Mouse (Mus musculus): Measurements from ENCODE around the gene Cdk13. TPM values are rescaled to one million over a fixed set of nuclear protein-coding genes. Genes with fewer than 3 reads are reported as not detected.
A peak's percentile ranks its signal among the peaks of the same experiment; 100 is the strongest.

The Cdk13 gene
- 65.4 and 76.8 TPM in 2 replicates for total RNA-seq (2014; fragmentation: Nextera tagmentation)
- total RNA-seq (2017): 71.8 and 111 TPM in 2 replicates

DNA sequence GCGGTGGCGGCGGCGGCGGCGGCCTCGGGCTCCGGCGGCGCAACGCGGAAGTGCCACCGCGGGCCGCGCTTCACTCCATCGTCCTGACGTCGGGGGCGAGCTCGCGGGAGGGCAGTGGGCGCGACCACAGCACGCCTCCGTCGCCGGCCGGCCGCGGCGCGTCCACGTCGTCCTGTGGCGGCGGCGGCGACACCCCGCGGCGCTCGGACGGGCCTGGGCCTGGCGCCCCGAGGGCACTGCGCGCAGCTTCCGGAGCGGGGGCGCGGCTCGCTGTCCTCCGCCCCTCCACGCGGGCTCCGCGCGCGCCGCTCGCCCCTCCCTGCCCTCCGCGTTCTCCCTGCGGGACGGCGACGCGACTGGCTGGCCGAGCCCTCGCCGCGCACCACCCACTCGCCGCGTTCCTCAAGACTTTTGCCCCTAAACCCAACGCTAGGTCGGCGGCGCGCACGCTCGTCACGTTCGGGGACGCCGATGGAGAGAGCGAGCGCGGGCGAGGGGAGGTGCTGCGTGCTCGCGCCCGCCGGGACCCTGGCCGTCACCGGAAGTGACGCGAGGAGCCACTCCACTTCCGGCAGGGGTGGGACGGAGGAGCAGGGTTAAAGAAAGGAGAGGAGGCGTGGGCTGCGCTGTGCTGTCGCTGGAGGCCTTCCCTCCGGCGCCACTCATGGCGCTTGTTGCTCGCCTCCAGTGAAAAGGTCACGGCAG is at the start of gene Cdk13:
Gene Cdk13, minus strand, starts transcription at position 189 of the 705 bp plus-strand sequence.
- peak; percentile 91 for ATAC-seq (replicated peaks; ENCODE audit: low FRiP score, low TSS enrichment, poor library complexity, severe bottlenecking)

DNA sequence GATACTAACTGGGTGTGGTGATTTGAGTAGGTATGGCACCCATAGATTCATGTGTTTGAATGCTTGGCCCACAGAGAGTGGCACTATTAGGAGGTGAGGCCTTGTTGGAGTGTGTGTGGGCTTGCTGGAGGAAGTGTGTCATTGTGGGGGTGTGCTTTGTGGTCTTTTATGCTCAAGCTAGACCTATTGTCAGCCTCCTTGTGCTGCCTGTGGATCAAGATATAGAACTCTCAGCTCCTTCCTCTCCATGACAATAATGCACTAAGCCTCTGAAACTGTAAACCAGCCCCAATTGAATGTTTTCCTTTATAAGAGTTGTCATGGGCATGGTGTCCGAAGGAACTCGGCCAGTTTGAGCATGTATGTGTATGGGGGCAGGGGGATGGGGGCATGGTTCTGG is 38.4 kb upstream of the Cdk13 start:
- no peak for ATAC-seq (replicated peaks; ENCODE audit: low FRiP score, low TSS enrichment, poor library complexity, severe bottlenecking)

DNA sequence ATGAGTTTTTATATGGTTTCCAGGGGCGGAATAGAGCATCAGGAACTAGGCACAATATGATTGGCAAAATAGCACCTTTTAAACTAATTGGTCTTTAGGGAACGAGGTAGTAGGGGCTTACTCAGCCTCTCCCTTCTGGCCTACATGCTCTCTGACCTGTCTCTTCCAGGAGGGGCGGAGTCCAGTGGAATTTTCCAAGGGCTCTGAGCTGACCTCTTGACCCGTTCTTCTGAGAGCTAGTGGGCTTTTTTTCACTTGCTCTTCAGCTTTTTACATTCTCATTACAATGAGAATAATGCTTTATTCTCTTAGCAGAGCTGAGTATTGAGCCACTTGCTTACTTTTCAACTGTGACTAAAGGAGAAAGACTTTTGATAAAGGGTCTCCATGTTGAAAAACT is 37.9 kb upstream of the Cdk13 start:
- ATAC-seq (replicated peaks; ENCODE audit: low FRiP score, low TSS enrichment, poor library complexity, severe bottlenecking): no peak

DNA sequence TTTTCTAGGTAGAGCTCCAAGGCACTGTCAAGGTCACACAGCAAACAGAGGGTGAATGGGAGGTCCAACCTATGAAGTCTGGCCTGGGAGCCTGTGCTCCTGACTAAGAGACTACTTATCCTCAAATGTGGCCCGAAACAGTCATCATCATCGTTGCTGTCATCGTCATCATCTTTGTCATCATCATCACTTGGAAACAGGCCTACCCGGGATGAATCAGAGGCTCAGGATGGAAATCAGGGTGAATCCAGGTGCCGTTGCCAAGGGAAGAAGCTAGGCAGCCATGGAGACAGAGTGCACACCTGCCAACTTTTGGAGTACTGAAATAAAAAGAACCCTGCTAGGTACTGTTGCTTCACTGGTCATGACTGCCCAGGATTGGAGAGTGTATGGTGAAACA is 34.2 kb upstream of the Cdk13 start:
- no peak for ATAC-seq (replicated peaks; ENCODE audit: low FRiP score, low TSS enrichment, poor library complexity, severe bottlenecking)

DNA sequence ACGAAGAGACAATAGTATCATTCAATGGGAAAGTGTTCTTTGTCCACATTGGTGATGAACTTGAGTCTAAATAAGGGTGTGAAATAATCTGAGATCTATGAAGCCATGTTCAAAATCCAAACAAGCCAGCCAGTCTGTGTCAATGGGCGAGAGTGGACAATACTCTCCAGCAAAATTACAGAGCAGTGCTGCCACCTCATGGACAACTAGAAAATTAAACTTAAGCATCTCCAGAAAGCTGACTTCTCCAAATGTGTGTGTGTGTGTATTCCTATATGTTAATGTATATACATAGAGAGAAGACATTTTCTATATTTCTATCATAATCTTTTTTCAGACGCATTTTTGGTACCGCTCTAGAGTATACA is 33.6 kb upstream of the Cdk13 start:
- ATAC-seq (replicated peaks; ENCODE audit: low FRiP score, low TSS enrichment, poor library complexity, severe bottlenecking): peak; percentile 83

DNA sequence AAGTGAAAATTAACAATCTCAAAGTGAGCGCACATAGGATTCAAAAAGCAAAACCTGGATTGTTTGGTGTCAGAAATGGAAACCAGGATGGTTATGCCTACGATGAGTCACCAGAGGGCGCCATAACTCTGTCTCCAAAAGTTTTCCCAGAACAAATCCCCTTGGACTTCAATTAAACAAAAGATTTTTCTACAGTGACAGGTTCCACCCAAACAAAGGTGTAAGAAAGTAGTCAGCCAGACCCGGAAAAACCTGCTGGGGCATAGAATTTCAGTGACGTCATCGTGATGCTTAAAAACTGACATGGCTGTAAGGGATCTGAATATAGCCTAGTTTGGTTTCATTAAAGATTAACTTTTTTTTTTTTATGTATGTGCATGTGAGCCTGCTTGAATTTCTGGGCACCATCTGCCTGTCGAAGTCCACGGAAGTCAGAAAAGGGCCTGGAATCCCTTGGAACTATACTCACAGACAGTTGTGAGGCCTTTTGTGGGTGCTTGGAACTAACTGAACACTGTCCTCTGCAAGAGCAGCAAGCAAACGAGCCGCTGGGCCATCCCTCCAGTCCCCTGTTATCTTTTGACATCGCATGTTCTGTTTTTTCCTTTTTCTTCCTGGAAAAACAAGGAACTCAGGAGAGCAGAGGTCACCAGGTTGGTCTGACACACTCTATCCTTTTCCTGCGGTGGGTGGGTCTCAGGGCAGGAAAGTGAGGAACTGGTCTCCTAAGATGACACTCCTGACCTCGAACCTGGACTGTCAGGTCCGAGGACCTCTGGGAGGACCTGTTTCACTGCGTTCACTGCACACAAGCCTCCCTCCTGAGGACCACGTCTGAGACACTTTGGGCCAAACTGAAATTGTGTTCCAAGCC is 33.0 kb upstream of the Cdk13 start:
- peak; percentile 62 for ATAC-seq (replicated peaks; ENCODE audit: low FRiP score, low TSS enrichment, poor library complexity, severe bottlenecking)

DNA sequence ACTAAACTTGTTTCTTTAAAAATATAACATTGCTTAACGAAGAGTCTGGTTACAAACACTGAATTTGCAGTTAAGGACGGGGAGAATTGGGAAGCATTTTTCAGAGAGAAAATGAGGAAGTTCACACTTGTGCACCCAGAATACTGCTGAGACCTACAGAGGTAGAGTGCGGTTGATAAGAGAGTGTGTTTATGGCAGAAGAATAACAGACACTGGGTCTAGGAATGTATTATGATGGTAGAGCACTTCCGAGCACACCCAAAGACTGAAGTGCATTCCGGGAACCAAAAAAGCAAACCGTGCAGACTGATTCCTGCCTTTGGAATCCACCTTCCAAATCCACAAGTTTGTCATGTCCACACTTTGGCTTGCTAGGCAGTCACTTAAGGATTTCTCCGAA is 31.9 kb upstream of the Cdk13 start:
- no peak for ATAC-seq (replicated peaks; ENCODE audit: low FRiP score, low TSS enrichment, poor library complexity, severe bottlenecking)

DNA sequence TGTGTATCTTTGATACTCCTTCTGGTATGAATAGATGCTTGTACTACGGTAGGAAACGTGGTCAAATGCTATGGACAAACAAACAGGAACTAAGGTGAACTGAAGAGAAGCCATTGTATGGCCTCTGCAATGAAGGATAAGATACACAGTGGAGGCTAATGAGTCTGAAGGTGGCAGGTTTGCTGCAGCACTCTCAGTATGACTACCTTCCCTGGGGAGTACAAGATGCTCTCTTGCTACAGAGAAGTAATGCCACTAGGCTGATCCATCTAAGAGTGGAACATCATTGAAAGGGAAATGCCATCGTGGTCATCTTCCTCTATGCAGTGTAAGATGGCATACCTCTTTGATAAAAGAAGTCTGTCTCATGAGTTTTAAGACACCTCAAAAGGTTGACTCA is 28.0 kb upstream of the Cdk13 start:
- no peak for ATAC-seq (replicated peaks; ENCODE audit: low FRiP score, low TSS enrichment, poor library complexity, severe bottlenecking)

DNA sequence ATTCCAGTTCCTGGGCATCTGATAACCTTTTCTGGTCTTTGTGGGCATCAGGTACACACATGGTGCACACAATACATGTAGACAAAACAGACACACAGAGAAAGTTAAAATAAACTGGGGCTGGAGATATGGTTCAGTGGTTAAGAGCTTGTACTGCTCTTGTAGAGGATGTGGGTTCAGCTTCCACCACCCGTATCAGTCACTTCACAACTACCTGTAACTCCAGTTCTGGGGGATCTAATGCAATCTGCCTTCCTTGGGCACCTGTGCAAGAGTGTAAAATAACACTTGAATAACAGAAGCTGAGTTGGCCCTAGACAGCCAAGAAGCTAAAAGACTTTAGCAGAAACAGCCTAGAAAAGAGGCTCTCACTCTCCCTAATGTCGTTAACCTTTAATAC is 12.3 kb upstream of the Cdk13 start:
- no peak for ATAC-seq (replicated peaks; ENCODE audit: low FRiP score, low TSS enrichment, poor library complexity, severe bottlenecking)

DNA sequence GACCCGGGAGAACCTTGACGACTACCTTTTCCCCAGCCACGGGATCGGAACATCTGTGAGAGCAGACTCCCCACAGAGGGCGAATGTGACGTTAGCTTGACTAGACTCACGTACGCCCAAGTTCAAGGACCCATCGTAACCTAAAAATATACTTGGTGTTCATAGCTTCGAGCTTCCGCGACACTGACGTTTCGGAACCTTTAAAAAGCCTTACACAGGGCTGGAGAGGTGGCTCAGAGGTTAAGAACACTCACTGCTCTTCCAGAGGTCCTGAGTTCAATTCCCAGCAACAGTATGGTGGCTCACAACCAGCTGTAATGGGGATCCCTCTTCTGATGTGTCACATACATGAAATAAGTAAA is 698 bp upstream of the Cdk13 start:
- no peak for ATAC-seq (replicated peaks; ENCODE audit: low FRiP score, low TSS enrichment, poor library complexity, severe bottlenecking)

DNA sequence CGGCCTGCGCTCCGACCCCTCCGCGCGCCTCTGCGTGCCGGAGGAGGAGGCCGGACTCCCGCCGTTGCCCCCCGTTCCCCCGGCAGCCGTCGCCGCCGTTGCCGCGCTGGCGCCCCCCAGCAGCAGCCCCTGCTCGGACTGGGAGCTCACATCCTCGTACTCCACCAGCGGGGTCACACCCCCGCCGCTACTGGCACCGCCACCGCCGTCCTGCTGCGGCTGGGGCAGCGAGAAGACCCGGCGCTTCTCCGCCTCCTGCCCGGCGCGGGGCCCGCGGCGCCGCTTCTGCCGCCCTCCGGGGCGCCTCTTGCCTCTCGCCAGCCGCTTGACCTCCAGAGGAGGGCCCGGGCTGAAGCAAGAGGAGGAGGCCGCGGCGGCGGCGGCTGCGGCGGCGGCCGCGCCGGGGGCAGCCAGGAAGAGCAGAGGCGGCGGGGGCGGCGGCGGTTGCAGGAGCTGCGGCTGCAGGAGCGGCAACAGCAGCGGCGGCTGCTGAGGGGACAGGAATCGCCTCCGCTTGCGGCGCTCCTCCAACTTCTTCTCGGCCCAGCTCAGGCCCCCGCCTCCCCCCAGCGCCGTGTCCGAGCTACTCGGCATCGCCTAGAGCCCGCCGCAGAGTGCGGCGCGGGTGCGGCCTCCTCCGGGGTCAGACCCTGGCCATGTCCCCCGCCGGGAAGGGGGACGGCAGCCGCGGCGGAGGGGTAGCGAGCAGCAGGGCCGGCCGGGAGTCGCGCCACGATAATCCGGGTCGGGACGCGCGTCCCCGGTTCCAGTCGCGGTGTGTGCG is 647 bp downstream of the Cdk13 start:
- no peak for ATAC-seq (replicated peaks; ENCODE audit: low FRiP score, low TSS enrichment, poor library complexity, severe bottlenecking)

DNA sequence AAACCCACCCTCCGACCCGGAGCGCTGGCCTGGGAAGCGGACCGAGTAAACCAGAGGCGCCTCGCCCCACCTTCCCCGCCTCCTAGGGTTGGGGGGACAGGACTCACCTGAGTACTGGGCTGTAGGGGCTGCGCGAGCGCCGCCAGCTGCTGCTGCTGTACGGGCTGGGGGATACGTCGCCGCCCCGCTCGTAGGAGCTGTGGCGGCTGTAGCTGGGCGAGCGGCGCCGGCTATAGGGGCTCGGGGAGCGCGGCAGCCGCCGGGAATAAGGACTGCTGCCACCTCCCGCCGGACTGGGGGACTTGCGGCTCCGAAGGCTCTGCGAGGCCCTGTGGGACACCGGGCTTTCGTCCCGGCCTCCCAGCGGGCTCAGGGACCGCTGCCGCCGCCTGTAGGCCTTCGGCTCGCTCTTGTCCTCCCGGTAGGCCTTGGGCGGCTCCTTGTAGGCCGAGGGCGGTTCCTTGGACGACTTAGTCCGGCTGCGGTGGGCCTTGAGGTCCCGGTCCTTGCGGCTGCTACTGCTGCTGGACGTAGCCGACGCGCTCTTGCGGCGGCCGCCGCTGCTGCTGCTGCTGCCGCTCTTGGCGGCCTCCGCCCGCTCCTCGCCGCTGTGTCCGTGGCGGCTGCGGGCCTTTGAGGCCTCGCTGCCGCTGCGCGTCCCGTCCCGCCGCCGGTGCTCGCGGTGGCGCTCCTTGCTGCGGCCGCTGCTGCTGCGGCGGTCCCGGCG is 1.4 kb downstream of the Cdk13 start:
- peak; percentile 69 for ATAC-seq (replicated peaks; ENCODE audit: low FRiP score, low TSS enrichment, poor library complexity, severe bottlenecking)

DNA sequence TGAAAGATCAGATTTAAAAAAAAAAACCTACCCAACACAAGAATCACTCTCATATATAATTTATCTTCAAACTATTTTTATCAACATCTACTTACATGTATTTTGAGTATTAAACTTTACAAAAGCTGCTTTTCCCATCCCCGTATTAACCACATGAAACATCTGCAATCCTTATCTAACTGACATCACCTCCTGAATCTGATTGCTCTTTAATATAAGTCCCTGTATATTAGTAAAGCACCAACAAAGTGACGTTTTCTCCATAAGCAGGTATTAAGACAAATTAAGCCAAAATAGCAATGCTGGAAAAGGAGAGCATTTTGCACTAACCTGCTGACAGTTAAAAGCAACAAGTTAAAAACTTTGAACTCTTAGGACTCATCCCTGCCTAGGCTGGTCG is 2.0 kb downstream of the Cdk13 start:
- ATAC-seq (replicated peaks; ENCODE audit: low FRiP score, low TSS enrichment, poor library complexity, severe bottlenecking): no peak

DNA sequence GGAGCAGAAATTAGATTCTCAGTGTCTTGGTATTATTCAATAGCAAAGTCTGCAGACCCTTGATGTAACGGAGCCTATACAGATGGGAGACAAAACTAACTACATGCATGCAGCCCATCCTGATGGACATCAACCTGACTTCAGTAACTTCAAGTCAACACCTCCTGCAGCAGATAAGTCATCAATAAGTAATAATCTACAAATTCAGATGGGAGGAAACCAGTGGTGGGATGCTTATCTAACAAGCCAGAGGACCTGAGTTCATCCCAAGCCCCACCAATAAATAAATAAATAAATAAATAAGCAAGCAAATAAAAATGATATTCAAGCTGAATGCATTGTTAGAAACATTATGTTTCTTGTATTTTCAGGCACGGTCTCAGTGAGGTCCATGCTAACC is 5.2 kb downstream of the Cdk13 start:
- ATAC-seq (replicated peaks; ENCODE audit: low FRiP score, low TSS enrichment, poor library complexity, severe bottlenecking): no peak

DNA sequence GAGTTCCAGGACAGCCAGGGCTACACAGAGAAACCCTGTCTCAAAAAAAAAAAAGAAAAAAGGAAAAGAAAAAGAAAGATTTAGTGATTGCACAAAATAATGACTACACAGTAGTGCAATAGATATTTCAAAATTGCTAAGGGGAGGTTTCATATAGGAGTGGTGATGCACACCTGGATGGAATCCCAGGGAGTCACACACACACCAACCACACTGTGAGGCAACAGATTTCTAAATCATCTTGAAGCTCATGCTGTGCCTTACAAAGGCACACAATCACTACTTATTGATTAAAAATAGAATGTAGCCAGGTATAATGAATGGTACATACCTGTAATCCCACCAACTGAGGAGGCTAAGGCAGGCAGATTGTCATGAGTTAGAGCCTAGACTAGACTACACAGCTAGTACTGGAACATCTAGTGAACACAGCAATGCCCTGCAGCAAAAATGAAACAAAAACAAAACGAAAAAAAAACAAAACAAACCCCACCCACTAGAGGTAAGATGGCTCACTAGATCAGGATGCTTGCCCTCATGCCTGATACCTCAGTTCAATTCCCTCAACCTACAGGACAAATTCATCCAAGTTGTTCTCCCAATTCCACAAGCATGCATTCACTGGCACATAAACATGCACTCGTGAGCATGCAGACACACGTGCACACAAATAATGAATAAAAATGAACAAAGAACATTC is 9.0 kb downstream of the Cdk13 start:
- ATAC-seq (replicated peaks; ENCODE audit: low FRiP score, low TSS enrichment, poor library complexity, severe bottlenecking): no peak

DNA sequence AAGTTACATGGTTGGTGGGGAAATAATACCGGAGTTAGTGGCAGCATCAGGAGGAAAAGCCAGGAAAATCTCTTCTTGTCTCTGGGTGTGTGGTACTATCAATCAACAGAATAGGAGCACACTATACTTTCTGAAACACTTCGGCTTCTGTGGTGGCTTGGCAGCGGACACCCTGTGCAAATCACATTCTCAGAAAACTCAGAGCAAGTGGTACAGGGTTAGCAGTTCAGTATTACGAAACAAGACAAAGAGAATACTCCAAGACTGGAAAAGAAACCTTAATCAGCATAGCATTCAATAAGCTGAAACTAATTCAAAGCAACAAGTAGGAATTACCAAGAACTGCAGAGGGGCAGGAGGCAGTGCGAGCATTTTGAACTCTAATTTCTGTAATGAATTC is 21.3 kb downstream of the Cdk13 start:
- ATAC-seq (replicated peaks; ENCODE audit: low FRiP score, low TSS enrichment, poor library complexity, severe bottlenecking): no peak

DNA sequence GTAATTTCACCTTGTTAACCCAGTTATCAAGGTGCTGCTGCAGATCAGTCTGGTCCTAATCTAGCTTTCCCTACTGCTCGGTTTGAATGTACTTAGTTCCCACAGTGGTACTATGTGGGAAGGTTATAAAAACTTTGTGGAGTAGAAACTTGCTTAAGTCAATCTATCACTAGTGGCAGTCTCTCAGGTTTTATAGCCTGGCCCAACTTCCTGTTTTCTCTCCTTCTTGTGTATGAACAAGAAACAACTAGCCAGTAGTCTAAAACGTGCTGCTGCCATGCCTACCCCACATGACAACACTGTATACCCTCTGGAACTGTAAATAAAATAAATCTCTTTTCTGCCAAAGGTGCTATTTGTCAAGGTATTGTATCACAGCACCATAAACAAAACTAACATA is 25.0 kb downstream of the Cdk13 start:
- ATAC-seq (replicated peaks; ENCODE audit: low FRiP score, low TSS enrichment, poor library complexity, severe bottlenecking): no peak

DNA sequence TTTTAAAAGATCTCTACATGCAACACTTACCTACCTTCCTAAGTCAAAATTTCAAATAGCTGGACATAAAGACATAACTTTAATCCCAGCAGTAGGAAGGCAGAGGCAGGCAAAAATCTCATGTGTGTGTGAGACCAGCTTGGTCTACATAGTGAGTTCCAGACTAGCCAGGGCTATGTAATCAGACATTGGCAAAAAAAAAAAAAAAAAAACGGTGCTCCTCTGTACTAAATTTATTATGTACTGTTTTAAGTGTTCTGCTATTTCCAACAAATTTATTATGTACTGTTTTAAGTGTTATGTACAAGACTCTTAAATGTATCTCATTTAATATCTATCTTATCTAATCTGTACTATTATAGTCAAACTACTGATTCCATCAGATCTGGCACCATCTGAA is 28.6 kb downstream of the Cdk13 start:
- ATAC-seq (replicated peaks; ENCODE audit: low FRiP score, low TSS enrichment, poor library complexity, severe bottlenecking): no peak

DNA sequence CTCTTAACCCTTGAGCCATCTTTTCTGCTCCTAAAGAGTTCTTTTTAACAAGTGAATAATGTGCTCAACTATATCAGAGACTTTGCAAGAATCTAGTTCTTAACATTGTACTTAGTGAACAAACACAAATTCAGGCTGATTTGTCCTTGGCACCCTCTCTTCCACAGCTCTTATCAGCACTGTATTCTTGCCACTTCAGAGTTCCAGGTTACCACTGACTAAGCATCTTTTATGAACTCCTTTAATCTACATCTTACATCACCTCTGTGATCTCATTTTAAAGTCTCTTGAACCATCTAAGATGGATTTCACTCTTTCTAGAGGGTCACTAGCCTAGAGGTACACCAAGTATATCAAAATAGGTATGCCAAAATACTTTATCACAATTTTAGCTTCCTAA is 29.5 kb downstream of the Cdk13 start:
- ATAC-seq (replicated peaks; ENCODE audit: low FRiP score, low TSS enrichment, poor library complexity, severe bottlenecking): peak; percentile 82
